Mouse (Mus musculus) common myeloid progenitor, adult 5-6 weeks (primary cell): ENCODE data around the gene Psapl1. TPM values are rescaled to one million over a fixed set of nuclear protein-coding genes. Genes with fewer than 3 reads are reported as not detected.

Experiments
- ATAC-seq: replicated peaks from 2 replicates; pipeline ENCODE4 v1.8.0; 2016; ENCODE audit warnings: low read depth, mild to moderate bottlenecking, moderate TSS enrichment, inconsistent platforms; ENCODE audit not compliant: poor library complexity, severe bottlenecking
- total RNA-seq: library from RNA; stranded (forward); fragments of 200-1000, 187-1606 nt; gene quantifications from 2 replicates; pipeline ENCODE4 v1.2.3, GENCODE M21; 2017

Gene Psapl1
- total RNA-seq = not detected in 2 replicates

DNA sequence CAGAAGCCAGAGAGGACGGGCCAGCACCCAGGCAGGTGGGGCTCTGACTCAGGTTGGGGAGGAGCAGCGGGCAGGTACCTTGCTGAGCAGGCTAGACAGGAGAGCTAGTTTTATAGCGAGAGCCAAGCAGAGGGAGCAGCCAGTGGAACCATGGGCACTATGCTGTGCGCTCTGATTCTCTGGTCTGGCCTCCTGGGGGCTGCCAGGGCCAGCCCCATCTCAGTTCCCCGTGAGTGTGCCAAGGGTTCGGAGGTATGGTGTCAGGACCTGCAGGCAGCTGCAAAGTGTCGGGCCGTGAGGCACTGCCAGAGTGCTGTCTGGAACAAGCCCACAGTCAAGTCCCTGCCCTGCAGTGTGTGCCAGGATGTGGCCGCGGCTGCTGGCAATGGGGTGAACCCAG, at the start of gene Psapl1:
Psapl1 (plus strand) TSS at position 106 of the 400 bp plus-strand sequence.
- ATAC-seq = no peak

DNA sequence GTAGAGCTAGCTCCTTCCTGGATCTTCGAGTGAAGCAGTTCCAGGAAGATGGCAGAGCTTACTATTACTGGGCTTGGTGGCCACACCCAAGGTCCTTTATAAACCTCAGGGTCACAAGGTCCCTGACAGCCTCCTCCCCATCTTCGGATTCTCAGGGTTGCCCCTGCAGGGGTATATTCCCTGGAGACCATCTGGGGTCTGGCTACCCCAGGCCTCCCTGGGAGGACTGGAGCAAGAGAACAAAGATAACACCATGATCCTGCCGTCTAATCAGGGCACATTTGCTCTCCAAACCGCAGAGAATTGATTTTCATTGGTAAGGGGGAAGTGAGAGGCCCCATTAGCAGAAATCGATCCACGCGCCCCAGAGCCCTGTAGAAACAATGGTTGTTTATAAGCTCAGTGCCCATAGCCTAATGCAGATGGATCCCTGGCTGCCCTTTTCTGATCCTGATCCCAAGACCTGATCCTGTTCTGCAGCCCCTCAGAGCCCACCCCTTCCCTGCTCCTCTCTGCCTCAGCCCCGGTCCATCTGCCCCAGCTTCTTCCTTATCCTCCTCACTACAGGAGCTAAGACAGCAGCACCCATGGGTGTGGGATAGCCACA, 48.8 kb upstream of the Psapl1 start:
- no peak for ATAC-seq

- ATAC-seq = no peak
These were observed 38.2 kb upstream of the Psapl1 start for GRCm38 (mm10) chr5:36165424-36166302.

- no peak for ATAC-seq
These were observed 37.3 kb upstream of the Psapl1 start for GRCm38 (mm10) chr5:36166346-36167013.

DNA sequence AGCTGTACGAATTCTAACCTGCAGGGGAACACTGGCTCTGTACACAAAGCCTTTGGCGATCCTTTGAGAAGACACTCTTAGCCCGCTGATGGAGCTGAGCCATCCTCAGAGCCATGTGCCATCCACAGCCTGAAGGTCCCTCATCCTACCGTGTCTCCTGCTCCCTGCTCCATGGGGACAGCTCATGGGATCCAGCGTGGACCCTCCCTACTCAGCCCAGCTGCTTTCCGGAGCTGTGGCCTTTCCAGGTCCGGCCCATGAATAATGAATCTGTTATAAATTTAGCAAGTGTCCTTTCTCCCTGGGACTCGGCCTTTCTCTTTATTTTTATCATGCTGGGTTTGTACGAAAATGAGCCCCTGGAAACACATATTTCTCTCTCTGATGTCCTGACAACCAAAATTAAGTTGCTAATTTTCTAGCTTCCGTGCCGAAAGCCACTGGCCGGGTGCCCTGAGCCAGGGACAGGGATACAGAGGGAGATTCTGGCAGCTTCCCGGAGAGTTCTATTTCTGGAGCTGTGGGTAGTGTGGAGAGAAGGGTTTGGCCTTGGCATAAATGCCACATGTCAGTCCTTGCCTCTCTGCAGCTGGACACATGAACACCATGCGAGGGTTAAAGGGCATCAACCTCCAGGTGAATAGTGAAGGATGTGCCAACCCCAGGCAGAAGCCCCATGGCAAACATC, 34.7 kb upstream of the Psapl1 start:
- ATAC-seq = no peak

DNA sequence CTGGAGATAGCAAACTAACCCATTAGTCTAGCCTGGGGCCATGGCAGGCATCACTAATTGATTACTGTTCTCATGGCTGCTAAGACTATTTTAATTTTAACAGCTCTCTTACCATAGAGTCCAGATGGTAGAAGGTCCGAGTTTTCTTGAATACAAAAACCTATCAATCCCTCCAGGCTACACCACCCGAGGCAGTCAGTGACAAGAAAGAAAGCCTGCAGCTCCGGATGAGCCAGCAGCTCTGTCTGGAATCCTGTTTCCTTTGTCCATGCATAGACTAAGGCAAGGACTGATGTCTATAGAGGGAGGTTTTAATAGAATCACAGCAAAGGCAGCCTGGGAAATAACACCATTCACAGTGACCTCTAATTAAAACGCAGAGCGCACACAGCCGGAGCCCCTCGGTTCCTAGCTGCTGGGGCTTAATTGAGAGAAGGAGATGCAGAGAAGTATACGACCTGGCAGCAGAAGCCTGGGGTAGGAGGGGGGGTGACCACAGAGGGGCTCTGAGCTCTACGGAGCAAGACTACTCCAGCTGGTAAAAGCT, 29.2 kb upstream of the Psapl1 start:
- no peak for ATAC-seq

GRCm38 (mm10) chr5:36176409-36176808, 27.4 kb upstream of the Psapl1 start:
- ATAC-seq = no peak

- ATAC-seq = no peak
These were observed 26.9 kb upstream of the Psapl1 start for GRCm38 (mm10) chr5:36176873-36177272.

DNA sequence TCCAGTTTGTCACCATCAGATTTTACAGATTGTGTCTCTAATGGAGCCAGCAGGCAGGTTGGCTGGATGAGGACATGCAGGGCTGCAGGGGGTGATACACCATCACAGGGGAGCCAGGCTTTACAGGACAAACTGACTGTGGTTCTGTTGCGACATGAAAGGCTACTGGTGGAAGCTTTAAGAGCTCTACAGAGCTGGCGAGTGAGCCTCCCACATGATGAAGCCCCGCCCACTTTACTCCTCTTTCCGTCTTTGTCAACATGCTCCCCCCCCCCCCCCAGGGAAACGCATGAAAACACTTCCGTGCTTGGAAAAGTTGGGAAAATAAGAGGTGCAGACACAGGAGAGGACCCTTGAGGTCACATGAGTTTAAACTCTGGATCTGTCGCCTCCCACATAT, 25.6 kb upstream of the Psapl1 start:
- no peak for ATAC-seq

DNA sequence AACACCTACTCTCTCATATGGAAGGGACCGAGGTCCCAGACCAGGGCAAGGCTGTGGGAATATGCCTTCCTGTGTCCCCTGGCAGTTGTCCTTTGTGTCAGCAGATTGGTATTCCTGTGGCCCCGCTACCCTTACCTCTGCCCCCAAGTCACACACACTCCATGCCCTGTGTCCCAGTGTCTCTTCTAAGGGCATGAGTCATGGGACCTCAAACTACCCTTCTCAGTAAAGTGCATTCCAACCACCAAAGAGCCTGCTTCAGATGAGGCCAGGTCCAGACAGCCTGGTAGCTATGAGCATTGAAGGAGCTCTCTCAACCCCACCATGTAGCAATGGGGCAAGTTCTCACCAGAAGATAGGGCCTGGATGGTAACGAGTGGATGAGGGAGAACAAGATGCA, 25.0 kb upstream of the Psapl1 start:
- no peak for ATAC-seq

DNA sequence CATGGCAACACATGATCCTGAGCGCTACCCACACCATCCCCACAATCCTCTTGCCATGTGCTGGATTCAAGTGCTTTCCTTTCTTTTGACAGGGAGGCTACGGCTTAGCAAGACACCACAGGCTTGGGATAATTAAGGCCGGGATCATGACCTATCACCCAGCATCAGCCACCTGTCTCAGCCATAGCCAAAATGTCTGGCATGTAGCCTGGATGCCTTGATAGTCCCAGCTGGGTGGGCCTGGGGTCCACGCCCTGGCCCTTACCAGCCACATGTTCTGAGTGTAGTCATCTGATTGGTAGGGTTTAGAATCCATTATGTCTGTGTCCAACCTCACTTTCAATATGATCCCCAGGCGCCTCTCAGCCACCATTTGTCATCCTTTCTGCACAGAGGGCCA, 24.1 kb upstream of the Psapl1 start:
- ATAC-seq = no peak

DNA sequence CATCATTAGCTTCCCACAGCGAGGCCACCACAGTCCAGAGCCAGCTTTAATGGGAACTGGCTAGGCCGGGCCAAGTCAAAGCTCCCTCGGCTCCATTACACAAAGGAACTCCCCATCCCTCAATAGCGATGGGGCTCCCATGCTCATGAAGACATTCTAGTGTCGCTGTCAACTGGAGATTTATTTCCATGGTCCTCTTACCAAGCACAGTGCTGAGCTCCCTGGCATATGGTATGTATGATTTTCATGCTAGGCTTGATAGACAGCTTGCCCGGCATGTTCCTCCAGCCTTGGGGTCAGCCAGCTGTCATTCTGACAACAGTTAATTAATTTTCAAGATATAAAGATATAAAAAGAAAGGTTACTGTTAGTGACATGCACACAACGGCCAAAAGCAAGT, 21.5 kb upstream of the Psapl1 start:
- ATAC-seq = no peak

DNA sequence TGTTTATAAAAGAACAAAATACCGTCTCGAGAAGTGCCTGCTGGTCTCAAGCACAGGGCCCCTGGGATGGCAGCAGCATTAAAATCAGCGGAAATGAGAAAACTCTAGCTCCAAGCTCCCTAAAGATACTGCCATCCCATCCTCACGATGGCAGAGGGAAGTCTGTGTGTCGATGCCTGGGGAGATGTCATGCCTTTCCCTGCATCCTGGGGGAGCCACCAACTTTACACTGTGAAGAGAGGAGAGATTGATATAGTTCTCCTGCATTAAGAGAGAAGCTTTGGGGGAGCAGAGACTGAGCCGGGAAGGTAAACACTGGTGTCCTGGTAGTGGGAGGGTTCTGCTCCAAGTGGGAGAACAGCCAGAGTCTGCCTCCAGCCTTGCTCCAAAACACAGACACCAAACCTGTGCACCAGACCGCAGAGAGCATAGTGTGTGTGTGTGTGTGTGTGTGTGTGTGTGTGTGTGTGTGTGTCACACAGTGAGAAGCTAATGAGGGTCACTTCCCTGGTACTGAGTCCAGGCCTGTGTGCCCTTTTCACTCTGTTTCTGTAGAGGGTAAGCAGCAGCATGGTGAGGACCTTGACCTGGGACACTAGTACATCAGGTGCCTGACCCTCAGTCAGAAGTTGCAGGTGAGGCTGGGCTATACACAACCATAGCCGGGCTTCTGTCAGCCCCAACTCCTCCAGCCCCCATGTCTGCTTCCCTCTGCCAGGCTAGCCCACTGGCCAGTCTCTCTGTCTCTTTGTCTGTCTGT, 17.3 kb upstream of the Psapl1 start:
- ATAC-seq = no peak

- no peak for ATAC-seq
These were observed 15.5 kb upstream of the Psapl1 start for GRCm38 (mm10) chr5:36188310-36188709.

DNA sequence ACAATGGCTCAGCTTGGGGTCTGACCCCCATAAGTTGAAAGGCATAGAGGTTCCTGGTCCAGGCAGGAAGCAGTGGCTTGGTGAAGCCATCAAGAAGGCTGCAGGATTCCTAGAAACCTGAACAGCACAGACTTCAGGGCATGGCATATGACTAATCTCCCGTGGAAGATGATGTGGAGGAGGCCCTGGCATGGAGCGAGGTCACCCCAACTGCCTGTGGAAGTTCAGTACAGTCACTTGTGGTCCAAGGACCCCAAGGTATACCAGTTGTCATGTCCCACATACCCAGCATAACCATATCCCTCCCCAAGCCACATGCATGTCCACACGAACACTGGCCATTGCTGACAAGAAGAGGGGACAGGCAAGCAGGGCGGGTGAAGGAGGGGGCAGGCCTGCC, 12.5 kb upstream of the Psapl1 start:
- ATAC-seq = no peak

DNA sequence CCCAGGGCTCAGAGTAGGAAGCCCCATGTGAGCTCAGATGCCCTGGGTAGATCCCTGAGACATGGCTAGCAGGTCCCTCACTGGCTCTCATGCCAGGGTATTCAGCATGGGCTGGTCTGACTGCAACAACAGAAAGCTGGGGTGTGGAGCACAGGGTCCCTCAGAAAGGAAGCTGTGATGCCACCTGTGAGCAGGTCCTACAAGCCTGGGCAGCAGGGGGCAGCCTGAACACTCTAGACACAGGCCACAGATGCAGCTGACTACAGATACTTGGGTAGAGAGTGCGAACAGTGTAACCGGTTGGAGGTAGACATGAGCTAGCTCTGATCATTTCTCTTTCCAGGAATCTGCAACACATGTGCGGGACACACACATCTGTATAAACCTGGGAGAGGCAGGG, 11.9 kb upstream of the Psapl1 start:
- ATAC-seq = no peak

DNA sequence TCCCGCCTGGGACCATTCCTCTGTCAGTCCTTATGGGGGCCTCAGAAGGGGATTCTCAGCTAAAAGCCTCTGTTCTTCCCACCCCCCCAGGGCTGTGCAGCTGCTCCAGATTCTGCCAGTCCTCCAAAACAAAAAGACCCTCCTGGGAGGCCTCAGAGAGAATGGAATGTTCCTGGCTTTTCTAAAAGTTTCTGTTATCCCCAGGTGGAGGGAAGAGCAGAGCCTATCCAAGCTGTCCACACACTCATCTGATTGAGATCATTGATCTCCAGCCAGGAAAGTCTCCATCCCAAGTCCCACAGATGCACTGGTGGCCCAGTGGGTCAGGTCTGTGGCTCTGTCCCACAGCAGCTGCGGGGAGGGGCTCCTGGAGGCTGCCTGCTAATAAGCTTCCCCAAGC, 11.1 kb upstream of the Psapl1 start:
- no peak for ATAC-seq

- no peak for ATAC-seq
These were observed 9.2 kb upstream of the Psapl1 start for GRCm38 (mm10) chr5:36194631-36195030.

GRCm38 (mm10) chr5:36195436-36195835, 8.4 kb upstream of the Psapl1 start:
- ATAC-seq = no peak

DNA sequence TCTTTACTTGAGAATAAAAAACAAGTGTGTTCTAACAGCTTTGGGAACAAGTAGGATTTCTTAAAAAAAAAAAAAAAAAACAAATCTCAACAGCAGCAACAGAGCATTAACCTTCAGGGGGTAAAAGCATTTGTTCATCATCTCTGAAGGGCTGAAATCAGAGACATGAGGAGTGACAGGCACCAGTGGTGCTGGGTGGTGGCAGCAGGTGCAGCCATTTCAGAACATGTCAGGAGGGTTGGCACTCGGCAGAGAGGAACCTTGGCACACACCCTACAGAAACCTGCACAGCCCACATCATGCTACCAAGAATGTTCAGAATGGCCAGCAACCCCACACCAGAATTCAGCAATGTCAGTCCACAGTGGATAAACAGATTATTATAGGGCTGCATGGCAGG, 4.3 kb upstream of the Psapl1 start:
- no peak for ATAC-seq
